Mouse (Mus musculus) spleen, postnatal 36 days (tissue): ENCODE results near the gene Foxc2.
A peak's percentile ranks its signal among the peaks of the same experiment; 100 is the strongest.

Source experiments
- DNase-seq, 2 experiments: peaks; one replicate each; pipeline ENCODE4 v3.0.0; 2022; ENCODE audit warnings: low spot score in 2 of 2, mixed read lengths in 1 of 2

Foxc2 gene

DNA sequence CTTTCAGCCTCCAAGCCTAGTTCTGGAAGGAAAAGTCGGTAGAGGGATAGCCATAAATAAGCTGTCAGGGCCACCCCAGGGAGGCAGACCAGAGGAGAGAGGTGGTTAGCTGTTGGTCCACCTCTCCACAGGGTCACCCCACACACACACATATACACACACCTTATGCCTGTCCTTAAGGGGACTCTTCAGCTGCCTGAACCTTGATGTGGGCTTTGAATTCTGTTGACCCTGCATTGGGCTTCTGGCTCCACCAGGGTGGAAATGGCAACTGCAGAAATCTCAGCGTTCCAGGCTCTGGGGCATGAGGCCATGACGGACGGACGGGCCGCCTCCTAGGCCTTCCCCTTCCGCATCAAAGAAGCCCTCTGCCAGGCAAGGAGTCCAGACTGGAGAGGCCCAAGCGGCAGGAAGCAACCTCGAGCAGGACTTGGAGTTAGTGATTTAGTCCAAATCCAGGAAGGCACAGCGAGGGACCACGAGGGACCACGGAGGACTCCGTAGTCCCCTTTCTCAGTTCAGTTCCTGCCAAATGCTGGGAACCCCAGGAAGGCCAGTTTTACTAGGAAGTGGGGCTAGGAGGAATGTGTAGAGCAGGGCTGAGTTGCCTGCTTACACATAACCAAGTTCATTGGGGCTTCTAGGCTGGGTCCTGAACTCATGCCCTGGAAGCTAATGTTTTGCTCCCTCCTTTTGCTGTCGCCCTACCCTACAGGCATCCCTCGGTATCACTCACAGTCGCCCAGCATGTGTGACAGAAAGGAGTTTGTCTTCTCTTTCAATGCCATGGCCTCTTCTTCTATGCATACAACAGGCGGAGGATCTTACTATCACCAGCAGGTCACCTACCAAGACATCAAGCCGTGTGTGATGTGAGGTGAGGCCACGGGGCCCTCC lies 29.7 kb upstream of the Foxc2 start:
- DNase-seq = no peak

DNA sequence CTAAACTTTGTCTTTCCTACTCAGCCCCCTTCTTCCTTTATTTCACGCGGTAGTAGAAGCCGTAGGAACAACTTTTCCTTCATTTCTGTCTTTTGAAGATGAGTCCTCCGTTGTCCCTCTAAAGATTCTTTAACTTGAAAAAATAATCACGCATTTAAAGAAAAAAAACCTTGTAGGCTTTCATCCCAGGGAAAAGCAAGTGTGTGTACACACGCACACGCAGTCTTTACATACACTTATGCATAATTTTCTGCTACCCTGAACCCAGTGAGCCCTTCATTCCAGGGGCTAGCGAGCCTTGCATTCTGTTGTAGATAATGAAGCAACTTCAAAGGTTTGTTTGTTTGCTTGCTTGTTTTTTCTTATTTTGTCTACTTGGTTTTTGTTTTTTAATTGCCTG lies 27.7 kb upstream of the Foxc2 start:
- no peak for DNase-seq

DNA sequence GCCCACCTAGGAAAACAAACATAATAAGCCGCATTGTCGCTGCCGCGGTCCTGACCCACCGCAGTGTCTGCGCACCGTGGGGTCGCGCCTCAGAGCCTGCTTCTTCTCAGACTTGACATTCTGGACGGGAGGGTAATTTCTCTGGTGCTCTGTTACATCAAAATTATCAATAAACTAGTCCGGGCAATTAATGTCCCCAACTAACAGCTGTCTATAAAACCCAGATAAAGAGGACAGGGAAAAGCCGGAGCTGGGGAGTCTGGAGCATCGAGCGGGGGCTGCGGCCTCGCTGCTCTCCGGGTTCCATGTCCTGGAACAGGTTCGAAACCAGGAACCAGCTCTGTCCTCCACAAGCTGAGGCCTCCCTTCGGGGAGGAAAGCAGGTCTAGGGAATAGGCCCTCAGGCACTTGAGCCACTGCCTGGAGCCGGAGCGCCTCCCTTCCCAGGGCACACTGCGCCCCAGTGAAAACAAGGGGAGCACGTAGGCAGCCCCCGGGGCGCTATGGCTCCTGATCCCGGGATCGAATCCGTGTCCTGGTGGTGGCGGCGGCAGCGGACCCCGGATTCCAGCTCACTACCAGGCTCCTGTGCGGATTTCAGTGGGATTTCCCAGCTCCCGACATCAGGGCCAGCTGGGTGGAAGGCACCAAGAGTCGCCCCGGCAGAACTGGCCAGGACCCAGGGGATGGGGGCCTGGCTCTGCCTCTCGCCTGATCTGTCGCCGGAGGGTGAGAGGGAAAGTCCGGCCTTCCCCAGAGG lies 26.9 kb upstream of the Foxc2 start:
- no peak for DNase-seq

DNA sequence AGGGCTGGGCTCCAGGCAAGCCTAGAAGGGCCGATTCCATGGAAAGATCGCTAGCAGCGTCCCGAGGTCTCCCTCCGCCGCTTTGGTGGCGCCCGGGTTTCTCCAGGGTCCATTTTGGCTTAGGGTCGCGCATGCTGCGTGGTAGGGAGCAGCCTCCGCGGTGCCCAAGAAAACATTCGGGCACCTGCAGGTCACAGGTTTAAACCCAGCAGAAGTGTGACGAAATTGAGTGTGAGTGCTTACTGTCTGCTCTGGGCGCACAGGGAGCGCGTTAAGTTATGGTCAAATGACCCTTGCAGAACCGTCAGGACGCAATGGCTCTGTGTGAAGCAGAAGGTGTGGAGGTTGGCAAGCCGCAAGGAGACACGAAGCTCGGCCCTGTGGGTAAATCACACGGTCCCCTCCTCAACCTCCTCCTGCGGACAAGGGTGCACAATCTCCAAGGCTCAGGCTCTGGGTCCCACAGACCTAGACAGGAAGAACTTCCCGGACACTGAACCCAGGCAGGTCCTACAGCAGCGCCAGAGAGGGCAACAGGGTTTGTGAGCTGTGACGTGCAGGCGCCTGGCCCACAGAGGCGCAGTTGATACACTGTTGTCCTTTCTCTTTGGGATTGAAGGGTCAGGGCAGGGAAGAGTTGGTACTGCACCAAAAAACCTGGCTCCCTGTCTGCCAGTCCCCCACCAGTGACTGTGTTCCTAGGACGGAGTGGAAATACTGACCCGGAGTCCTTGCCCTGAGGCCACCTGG lies 26.2 kb upstream of the Foxc2 start:
- DNase-seq = no peak

DNA sequence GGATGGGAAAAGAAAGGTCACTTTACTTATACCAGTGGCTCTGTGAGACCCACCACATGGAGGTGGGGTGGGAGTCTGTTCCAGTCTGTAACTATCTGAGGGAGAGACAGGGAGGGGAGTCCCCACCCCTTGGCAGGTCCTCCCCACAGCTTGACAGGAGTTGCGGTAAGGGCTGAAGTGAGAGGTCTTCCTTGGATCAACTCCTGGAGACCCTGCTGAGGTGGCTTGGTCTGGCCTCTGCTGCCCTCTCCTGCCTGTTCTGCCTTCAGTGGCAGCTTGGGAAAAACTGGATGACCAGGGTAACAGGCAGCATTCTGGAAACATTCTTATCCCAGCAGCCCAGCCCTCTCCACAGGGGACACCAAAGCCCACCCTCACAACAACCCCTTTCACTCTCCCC lies 25.3 kb upstream of the Foxc2 start:
- DNase-seq = no peak

DNA sequence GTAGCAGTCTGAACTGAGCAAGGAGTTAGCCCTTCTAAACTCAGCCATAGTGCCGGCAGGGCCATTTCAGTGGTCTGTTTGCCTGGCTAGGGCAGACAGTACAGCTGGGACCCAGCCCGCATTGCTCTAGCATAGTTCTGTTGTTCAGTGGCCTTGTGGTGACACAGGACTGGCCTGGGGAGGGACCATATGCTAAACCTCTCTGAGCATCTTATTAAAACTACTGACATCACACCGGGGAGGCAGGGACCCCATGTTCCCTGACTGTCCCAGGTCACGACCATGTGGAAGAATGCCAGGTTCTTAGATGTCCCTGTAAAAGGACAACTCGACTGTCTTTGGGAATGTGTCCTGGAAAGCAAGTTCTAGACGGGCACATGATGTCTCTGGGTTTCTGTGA lies 23.8 kb upstream of the Foxc2 start:
- DNase-seq = no peak

DNA sequence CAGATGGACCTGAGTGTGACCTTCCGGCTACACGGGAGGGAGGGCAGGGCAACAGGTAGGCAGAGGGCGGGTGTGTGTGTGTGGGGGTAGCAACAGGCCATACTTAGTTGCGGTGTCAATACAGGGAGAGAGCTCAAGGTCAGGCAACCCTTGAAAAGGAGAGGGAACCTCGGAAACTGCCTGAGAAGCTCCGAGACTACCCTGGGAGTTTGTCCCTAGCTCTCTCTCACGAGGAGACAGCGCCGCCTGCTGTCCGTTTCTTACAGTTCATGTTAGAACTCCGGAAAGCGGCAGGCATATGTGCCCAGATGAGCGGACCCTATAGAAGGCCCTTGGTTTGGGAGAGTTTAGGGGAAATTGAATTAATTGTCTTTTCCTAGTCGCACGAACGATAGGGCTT lies 23.3 kb upstream of the Foxc2 start:
- peak; percentile 43 to 54 for DNase-seq

DNA sequence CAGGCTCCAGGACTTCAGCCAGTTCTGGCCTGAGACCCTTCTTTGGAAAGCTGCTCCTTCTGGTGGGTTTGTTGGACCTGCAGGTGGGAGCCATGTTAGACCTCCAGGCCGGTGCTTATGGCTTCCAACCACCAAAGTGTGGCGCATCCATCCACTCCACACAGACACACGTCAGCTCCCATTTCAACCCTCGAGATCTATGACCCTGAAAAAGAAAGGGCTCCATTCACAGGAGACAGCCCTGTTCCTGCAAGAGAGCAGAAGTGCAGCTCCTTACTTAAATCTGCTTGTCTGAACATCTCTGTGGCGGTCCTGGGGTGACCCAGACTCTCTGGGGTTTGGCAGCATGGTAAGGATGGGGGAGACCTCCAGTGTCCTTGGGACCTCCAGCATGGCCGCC lies 22.5 kb upstream of the Foxc2 start:
- DNase-seq = no peak

DNA sequence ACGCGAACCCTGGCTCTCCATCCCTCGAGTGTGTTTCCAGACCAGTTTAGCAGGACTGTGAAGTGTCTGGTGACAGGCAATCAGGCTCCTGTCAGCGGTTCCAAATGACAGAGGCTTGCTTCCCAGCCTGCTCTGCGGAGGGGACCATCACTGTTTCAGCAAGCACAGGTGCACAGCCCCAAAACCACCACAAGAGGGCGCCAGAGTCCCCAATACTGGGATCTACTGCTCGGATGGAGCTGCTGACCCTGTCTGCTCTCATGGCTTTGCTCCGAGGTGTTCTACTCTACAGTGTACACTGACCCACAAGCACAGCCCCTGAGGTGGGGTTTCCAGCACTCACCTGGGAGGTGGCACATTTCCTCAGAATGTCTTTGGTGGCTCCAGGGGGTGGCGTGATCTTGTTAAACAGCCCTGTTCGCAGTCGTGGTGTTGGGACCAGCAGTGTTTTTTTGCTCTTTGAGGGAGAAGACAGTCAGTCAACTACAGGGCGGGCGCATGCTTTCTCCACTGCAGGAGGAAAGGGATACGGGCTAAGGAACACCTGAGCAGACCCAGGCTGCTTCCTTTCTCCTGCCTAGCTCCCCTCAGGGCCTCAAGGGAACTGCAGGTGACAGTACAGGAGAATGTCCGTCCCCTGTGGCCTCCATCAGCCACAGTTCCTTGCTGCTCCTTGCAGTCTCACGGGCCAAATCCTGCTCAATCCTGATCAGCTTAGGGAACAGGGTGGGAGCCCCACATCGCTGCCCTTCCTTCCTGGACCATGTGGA lies 11.7 kb upstream of the Foxc2 start:
- peak; percentile 47 to 53 for DNase-seq

DNA sequence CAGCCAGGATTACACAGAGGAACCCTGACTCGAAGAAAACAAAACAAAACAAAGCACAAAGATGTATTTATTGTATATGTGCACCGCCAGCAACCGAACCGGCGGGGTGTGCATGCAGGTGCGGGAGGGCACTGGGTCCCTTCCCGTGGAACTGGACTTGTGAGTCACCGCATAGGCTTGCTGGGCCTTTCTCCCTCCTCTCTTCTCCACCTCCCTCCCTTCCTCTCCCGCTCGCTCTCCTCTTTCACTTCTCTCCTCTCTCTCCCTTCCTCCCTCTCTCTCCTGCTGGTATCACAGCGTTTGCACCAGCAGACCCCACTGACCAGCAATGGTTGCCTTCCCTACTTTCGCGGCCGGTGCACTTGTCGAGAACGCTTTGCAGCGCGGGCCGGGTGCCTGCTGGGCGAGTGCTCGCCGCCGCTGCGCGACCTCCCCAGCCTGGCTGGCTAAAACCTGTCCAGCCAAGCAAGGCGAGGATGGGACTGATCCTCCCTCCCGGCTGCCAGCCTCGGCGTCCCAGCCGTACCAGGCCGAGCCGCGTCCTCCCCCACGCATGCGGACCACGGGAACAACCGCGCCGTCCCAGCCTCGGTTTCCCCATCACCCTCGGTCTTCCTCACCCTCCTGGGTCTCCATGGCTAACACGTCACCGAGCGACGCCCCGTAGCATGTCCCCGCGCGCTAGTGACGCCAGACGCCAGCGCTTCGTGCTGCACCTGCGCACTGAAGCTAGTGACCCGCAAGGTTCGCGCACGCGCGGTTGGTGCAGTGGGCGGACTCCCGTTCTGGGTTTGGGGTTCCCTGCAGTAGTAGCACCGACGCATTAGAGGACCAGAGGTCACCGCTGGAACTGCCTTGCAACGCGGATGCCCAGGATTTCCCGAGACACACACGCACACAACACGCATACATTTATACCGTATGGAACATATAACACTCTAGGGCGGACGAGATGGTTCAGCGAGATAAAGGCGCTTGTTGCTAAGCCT lies 8.0 kb upstream of the Foxc2 start, which contains the start of gene Mthfsd:
Mthfsd (minus strand) TSS at position 725 of the 989 bp plus-strand sequence.
- peak; percentile 98 for DNase-seq

DNA sequence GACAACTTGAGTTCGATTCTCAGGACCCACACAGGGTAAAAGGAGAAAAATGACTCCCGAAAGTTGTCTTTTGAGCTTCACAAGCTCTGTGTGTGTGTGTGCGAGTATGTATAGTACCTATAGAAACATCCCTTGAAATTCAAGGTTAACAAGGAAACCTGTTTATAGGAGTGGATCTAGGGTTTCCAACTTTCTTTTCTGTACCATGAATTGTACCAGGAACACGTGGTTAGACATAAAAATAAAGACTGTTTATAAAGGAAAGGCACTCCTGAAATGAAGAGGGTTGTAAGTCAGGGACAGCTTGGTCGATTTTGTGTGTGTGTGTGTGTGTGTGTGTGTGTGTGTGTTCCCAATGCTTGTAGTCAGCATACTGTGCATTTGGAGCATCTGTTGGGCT lies 7.3 kb upstream of the Foxc2 start:
- DNase-seq = no peak

DNA sequence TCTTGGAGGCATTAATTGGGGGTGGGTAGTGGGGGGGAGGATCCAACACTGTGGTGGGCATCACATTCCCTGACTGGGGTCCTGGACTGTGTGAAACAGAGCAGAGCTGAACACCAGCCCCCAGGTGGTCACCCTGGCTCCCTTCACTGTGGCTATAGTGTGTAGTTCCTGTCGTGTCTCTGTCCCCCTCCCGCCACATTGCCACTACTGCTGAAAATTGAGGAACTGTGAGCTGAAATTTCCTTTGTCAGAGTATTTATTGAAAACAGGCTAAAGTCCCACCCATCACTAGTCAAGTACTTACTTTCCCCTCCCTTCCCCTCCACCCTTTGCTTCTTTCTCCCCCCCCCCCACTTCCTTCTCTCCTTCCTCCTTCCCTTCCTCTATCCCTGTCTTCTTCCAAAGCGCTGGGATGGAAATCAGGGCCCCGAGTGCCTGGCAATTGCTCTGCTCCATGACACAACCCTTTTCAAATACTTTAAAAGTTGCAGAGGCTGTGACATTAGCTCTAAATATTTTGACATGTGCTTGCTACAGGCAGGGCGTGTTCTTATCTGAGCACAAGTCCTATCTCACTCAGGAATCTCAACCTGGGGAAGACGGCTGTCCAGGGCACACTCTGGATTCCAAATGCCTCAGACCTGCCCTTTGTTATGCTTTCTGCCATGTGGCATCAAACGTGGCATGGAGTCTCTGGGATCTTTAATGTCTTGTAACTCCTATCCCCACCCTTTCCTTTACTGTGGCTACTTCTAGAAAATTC lies 4.6 kb upstream of the Foxc2 start:
- peak; percentile 67 to 77 for DNase-seq

DNA sequence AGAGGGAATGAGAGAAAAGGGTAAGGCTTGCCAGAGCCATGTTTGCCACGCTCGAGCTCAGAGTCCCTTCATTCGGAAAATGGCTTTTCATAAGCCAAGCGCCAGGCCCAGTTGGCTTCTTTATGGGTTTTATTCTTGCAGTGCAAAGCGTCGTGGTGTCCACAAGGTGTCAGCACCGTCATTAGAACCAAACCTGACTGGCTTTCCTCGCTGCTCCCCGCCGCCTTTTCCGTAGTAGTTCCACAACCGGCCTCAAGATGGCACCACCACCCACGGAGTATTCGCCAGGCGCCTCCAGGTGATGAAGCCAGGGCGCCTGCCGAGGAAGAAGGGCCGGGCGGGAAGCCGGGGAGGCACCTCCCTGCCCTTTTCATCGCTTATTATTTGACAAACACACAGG lies 2.7 kb upstream of the Foxc2 start:
- peak; percentile 89 to 90 for DNase-seq

DNA sequence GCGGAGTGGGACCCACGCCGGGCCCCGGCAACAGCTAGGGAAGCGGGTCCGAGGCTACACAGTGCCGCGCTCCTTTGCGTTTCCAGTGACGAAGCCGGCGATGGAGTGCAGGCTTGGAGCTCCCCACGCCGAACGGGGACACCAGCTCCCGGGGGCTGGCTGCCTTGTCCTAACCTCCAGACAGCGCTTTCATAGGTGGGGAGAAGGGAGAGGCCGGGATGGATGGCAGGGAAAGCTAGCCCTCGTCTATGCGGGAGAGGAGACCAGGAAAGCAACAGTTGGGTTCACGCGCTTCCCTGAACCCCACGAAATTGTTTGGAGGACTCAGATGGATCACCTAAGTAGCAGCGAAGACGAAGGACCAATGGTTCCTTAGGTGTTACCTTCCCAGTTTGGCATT lies 835 bp upstream of the Foxc2 start:
- no peak for DNase-seq

DNA sequence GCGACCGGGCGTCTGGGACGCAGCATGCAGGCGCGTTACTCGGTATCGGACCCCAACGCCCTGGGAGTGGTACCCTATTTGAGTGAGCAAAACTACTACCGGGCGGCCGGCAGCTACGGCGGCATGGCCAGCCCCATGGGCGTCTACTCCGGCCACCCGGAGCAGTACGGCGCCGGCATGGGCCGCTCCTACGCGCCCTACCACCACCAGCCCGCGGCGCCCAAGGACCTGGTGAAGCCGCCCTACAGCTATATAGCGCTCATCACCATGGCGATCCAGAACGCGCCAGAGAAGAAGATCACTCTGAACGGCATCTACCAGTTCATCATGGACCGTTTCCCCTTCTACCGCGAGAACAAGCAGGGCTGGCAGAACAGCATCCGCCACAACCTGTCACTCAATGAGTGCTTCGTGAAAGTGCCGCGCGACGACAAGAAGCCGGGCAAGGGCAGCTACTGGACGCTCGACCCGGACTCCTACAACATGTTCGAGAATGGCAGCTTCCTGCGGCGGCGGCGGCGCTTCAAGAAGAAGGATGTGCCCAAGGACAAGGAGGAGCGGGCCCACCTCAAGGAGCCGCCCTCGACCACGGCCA lies 717 bp downstream of the Foxc2 start:
- no peak for DNase-seq

DNA sequence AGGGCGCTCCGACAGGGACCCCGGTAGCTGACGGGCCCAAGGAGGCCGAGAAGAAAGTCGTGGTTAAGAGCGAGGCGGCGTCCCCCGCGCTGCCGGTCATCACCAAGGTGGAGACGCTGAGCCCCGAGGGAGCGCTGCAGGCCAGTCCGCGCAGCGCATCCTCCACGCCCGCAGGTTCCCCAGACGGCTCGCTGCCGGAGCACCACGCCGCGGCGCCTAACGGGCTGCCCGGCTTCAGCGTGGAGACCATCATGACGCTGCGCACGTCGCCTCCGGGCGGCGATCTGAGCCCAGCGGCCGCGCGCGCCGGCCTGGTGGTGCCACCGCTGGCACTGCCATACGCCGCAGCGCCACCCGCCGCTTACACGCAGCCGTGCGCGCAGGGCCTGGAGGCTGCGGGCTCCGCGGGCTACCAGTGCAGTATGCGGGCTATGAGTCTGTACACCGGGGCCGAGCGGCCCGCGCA lies 1.2 kb downstream of the Foxc2 start:
- DNase-seq = no peak

DNA sequence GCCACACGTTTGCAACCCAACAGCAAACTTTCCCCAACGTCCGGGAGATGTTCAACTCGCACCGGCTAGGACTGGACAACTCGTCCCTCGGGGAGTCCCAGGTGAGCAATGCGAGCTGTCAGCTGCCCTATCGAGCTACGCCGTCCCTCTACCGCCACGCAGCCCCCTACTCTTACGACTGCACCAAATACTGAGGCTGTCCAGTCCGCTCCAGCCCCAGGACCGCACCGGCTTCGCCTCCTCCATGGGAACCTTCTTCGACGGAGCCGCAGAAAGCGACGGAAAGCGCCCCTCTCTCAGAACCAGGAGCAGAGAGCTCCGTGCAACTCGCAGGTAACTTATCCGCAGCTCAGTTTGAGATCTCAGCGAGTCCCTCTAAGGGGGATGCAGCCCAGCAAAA lies 1.9 kb downstream of the Foxc2 start:
- no peak for DNase-seq

DNA sequence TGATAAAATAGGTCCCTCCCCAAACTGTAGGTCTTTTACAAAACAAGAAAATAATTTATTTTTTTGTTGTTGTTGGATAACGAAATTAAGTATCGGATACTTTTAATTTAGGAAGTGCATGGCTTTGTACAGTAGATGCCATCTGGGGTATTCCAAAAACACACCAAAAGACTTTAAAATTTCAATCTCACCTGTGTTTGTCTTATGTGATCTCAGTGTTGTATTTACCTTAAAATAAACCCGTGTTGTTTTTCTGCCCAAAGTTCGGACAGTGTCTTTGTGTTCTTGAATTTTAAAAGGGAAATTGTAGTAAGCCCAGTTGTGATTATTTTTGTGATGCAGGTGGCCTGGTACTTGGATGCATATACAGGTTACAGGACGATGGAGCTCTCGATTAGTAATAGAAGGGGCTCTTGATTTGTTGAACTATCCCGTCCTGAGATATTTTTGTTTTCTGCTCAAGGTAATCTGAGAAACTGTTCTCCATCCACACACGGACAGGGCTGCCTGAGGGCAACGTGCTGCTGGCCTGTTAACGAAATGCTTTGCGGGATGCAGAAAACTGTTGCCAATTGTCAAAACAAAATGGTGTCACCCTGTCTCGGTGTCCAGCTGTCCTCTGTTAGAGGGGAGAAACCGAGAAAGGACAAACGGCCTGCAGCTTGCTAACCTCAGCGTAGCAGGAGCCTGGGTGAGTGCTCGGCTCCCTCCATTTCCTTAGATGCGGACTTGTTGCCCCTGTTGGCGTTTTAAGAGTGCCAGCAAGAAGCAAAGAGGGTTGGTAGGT lies 2.9 kb downstream of the Foxc2 start:
- no peak for DNase-seq
